In the genomic region with DNA sequence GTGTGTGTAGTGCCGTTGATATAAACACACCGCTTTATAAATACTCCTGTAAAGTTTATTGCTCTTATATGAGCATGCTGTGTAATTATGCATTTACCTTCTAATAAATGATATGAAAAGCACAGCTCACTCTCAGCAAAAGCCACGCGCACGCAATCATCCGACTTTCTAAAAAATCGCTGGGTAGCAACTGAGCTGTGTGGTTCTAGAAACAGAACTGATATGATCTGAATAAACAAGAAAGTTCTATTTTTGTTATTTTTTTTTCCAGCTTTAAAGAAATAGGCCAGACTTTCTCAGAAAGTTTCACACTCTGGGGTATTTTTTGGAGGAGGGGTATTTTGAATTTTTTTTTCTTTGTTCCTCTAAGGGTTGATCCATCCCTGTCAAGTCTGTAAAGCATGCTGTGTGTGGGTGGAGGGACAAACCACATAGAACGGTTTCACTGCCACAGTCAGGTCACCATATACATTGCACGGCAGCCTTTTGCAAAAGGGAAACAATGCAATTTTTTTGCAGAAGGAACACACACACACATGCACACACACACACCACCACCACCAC, we compare ENCODE assay signal across 20 mouse cellular contexts.
A peak's percentile ranks its signal among the peaks of the same experiment; 100 is the strongest.
DNase-seq lines count a peak whose midpoint lies in the region; ATAC-seq and TF ChIP-seq lines count a peak whose summit lies in the region.
"Had no signal": no experiment of that assay in that cellular context is flagged by ENCODE, and none has a peak within 500 bp of the region (broad histone marks: within the 10 kb centered on the region; RNA-seq: fewer than 3 reads in every experiment).

No protein-coding gene starts in this region.

- no peaks in the 10 kb centered on the region for H3K4me1 ChIP-seq in lung, adult 2 months (ENCODE audit: control insufficient read depth, insufficient read depth, low read length)
- H3K4me1 ChIP-seq: hindbrain, embryonic 15.5 days; liver, embryonic 13.5 days; lung, embryonic 15.5 days; midbrain, embryonic 12.5 days; stomach, embryonic 15.5 days had no signal

- peak; percentile 77 for ATAC-seq in activated CD4-positive, CD25-positive, alpha-beta regulatory T cell, adult 4 months
- ATAC-seq: forebrain, embryonic 14.5 days; intestine, embryonic 16.5 days had no signal

- no peak for TF ChIP-seq POLR2A in lung, adult 2 months (IDR thresholded peaks at IDR 0.05; ENCODE audit: borderline replicate concordance, extremely low read depth, low read depth, low read length)

- WGBS in lung, adult 2 months: 78% methylated on average over 9 of the region's 9 CpGs

- TF ChIP-seq CTCF in lung, adult 2 months (IDR thresholded peaks at IDR 0.05; ENCODE audit: insufficient read depth, low read length): no peak

- H3K4me3 ChIP-seq in lung, adult 2 months (replicated peaks; ENCODE audit: extremely low read depth, low read depth, low read length): no peak overlapping the region
- H3K4me3 ChIP-seq: hindbrain, embryonic 15.5 days; liver, embryonic 13.5 days; lung, embryonic 15.5 days; midbrain, embryonic 12.5 days; stomach, embryonic 15.5 days had no signal

- DNase-seq in lung, postnatal 25 days (ENCODE audit: low spot score): peak; percentile 1
- DNase-seq in lung, adult 2 months: no peak
- peak; percentile 25 for DNase-seq in thymus, postnatal 14 days
- DNase-seq in thymus, postnatal 0 days (ENCODE audit: low spot score): no peak
- DNase-seq in cerebellum, adult 11-12 months: no peak
- DNase-seq in spleen, postnatal 10 days (ENCODE audit: low spot score in 2 of 2): no peak
- DNase-seq: adrenal gland, postnatal 10 days; cerebellum, adult 8-10 months; cerebellum, postnatal 36 days; kidney, postnatal 25 days; liver, embryonic 13.5 days; right cerebral cortex, postnatal 14 days; spleen, adult 18-20 months had no signal

Comparison
In these comparisons a context has a peak if more than half of its experiments do, and no peak if none do; other contexts are left out.
1. DNase-seq: peak in lung, postnatal 25 days (single experiment) and thymus, postnatal 14 days (single experiment); none in lung, adult 2 months (single experiment), thymus, postnatal 0 days (single experiment), cerebellum, adult 11-12 months (single experiment) and spleen, postnatal 10 days (0 of 2).